Mouse (Mus musculus): ENCODE results near the gene Gpam. TPM values are rescaled to one million over a fixed set of nuclear protein-coding genes. Genes with fewer than 3 reads are reported as not detected.

The Gpam gene
- polyA plus RNA-seq, 2 experiments = 15.9 to 16.0 TPM

GRCm38 (mm10) chr19:55139301-55139700 lies 12.3 kb upstream of the Gpam start:
- H3K27me3 ChIP-seq (ENCODE audit: control insufficient read depth, insufficient read depth, low read length) = no peaks in the 10 kb centered on the region
- H3K4me2 ChIP-seq (replicated peaks; ENCODE audit: low read depth, low read length, severe bottlenecking) = no peak overlapping the region
- ATAC-seq (ENCODE audit: low FRiP score, low read depth) = no peak
- H3K36me3 ChIP-seq (ENCODE audit: control insufficient read depth, insufficient read depth, low read length) = no peaks in the 10 kb centered on the region
- TF ChIP-seq POLR2A (IDR thresholded peaks at IDR 0.05; ENCODE audit: borderline replicate concordance, extremely low read depth, insufficient read depth, insufficient read length) = no peak
- no peak overlapping the region for H3K4me3 ChIP-seq (replicated peaks; ENCODE audit: low read length)
- H3K27ac ChIP-seq (replicated peaks; ENCODE audit: low read depth, low read length) = no peak overlapping the region
- no peaks in the 10 kb centered on the region for H3K9me3 ChIP-seq (ENCODE audit: control insufficient read depth, low read length)
- H3K9ac ChIP-seq (ENCODE audit: low read depth, low read length, severe bottlenecking) = no peak overlapping the region
- 82% methylated on average over 7 of the region's 7 CpGs for WGBS
- no peaks in the 10 kb centered on the region for H3K4me1 ChIP-seq (ENCODE audit: control insufficient read depth, insufficient read depth, low read length)
- no peak for DNase-seq (ENCODE audit: low spot score)

GRCm38 (mm10) chr19:55138506-55138905 lies 11.5 kb upstream of the Gpam start:
- 88% methylated on average over 7 of the region's 7 CpGs for WGBS
- H3K27me3 ChIP-seq (ENCODE audit: control insufficient read depth, insufficient read depth, low read length) = no peaks in the 10 kb centered on the region
- no peak for TF ChIP-seq POLR2A (IDR thresholded peaks at IDR 0.05; ENCODE audit: borderline replicate concordance, extremely low read depth, insufficient read depth, insufficient read length)

GRCm38 (mm10) chr19:55137884-55138283 lies 10.8 kb upstream of the Gpam start:
- no peaks in the 10 kb centered on the region for H3K36me3 ChIP-seq (ENCODE audit: control insufficient read depth, insufficient read depth, low read length)
- no peaks in the 10 kb centered on the region for H3K4me1 ChIP-seq (ENCODE audit: control insufficient read depth, insufficient read depth, low read length)
- H3K4me3 ChIP-seq (replicated peaks; ENCODE audit: low read length) = no peak overlapping the region
- H3K27ac ChIP-seq (replicated peaks; ENCODE audit: low read depth, low read length) = no peak overlapping the region
- no peak for TF ChIP-seq POLR2A (IDR thresholded peaks at IDR 0.05; ENCODE audit: borderline replicate concordance, extremely low read depth, insufficient read depth, insufficient read length)
- no peak overlapping the region for H3K9ac ChIP-seq (ENCODE audit: low read depth, low read length, severe bottlenecking)
- no peak for ATAC-seq (ENCODE audit: low FRiP score, low read depth)
- WGBS = 55% methylated on average over 7 of the region's 7 CpGs
- H3K27me3 ChIP-seq (ENCODE audit: control insufficient read depth, insufficient read depth, low read length) = no peaks in the 10 kb centered on the region
- no peak overlapping the region for H3K4me2 ChIP-seq (replicated peaks; ENCODE audit: low read depth, low read length, severe bottlenecking)
- DNase-seq (ENCODE audit: low spot score) = no peak
- no peaks in the 10 kb centered on the region for H3K9me3 ChIP-seq (ENCODE audit: control insufficient read depth, low read length)

More at GRCm38 (mm10) chr19:55138506-55138905, 11.5 kb upstream of the Gpam start:
- no peak overlapping the region for H3K27ac ChIP-seq (replicated peaks; ENCODE audit: low read depth, low read length)
- H3K4me2 ChIP-seq (replicated peaks; ENCODE audit: low read depth, low read length, severe bottlenecking) = no peak overlapping the region
- H3K9me3 ChIP-seq (ENCODE audit: control insufficient read depth, low read length) = no peaks in the 10 kb centered on the region
- no peak overlapping the region for H3K4me3 ChIP-seq (replicated peaks; ENCODE audit: low read length)
- no peaks in the 10 kb centered on the region for H3K36me3 ChIP-seq (ENCODE audit: control insufficient read depth, insufficient read depth, low read length)
- H3K9ac ChIP-seq (ENCODE audit: low read depth, low read length, severe bottlenecking) = no peak overlapping the region
- no peaks in the 10 kb centered on the region for H3K4me1 ChIP-seq (ENCODE audit: control insufficient read depth, insufficient read depth, low read length)
- DNase-seq (ENCODE audit: low spot score) (no peak), ATAC-seq (ENCODE audit: low FRiP score, low read depth) (no peak)

- H3K27ac ChIP-seq (replicated peaks; ENCODE audit: low read depth, low read length) = no peak overlapping the region
- H3K27me3 ChIP-seq (ENCODE audit: control insufficient read depth, insufficient read depth, low read length) = no peaks in the 10 kb centered on the region
- TF ChIP-seq POLR2A (IDR thresholded peaks at IDR 0.05; ENCODE audit: borderline replicate concordance, extremely low read depth, insufficient read depth, insufficient read length) = no peak
- no peaks in the 10 kb centered on the region for H3K4me1 ChIP-seq (ENCODE audit: control insufficient read depth, insufficient read depth, low read length)
- ATAC-seq (ENCODE audit: low FRiP score, low read depth) (no peak), DNase-seq (ENCODE audit: low spot score) (peak; percentile 15)
- no peaks in the 10 kb centered on the region for H3K9me3 ChIP-seq (ENCODE audit: control insufficient read depth, low read length)
- H3K4me3 ChIP-seq (replicated peaks; ENCODE audit: low read length) = no peak overlapping the region
- H3K9ac ChIP-seq (ENCODE audit: low read depth, low read length, severe bottlenecking) = no peak overlapping the region
- no peak overlapping the region for H3K4me2 ChIP-seq (replicated peaks; ENCODE audit: low read depth, low read length, severe bottlenecking)
- H3K36me3 ChIP-seq (ENCODE audit: control insufficient read depth, insufficient read depth, low read length) = no peaks in the 10 kb centered on the region
- WGBS = 49% methylated on average over 4 of the region's 4 CpGs
Measured at GRCm38 (mm10) chr19:55136693-55137427, 9.8 kb upstream of the Gpam start.

- no peak overlapping the region for H3K27ac ChIP-seq (replicated peaks; ENCODE audit: low read depth, low read length)
- no peak overlapping the region for H3K4me3 ChIP-seq (replicated peaks; ENCODE audit: low read length)
- H3K9ac ChIP-seq (ENCODE audit: low read depth, low read length, severe bottlenecking) = no peak overlapping the region
- no peak overlapping the region for H3K4me2 ChIP-seq (replicated peaks; ENCODE audit: low read depth, low read length, severe bottlenecking)
- H3K27me3 ChIP-seq (ENCODE audit: control insufficient read depth, insufficient read depth, low read length) = no peaks in the 10 kb centered on the region
- H3K9me3 ChIP-seq (ENCODE audit: control insufficient read depth, low read length) = no peaks in the 10 kb centered on the region
- H3K36me3 ChIP-seq (ENCODE audit: control insufficient read depth, insufficient read depth, low read length) = no peaks in the 10 kb centered on the region
- no peaks in the 10 kb centered on the region for H3K4me1 ChIP-seq (ENCODE audit: control insufficient read depth, insufficient read depth, low read length)
- 91% methylated on average over 3 of the region's 3 CpGs for WGBS
- TF ChIP-seq POLR2A (IDR thresholded peaks at IDR 0.05; ENCODE audit: borderline replicate concordance, extremely low read depth, insufficient read depth, insufficient read length) = no peak
- ATAC-seq (ENCODE audit: low FRiP score, low read depth) = no peak
- DNase-seq (ENCODE audit: low spot score) = no peak
Measured at GRCm38 (mm10) chr19:55135918-55136317, 8.9 kb upstream of the Gpam start.
